Mouse (Mus musculus) liver, postnatal 0 days (tissue): ENCODE results near the gene Sash1.

Experiments used
- CTCF ChIP-seq: sonication (generic); IDR thresholded peaks from 2 replicates; pipeline ENCODE4 v1.5.1; 2016; ENCODE audit warnings: antibody characterized with exemption, low read depth
- EP300 ChIP-seq: IDR thresholded peaks from 2 replicates; pipeline ENCODE4 v1.6.1; 2016; ENCODE audit warnings: antibody characterized with exemption, low read depth, mild to moderate bottlenecking

GRCm38 (mm10) chr10:8762209-8762701 lies 123.6 kb downstream of the Sash1 start:
- no peak for TF ChIP-seq CTCF
- no peak for TF ChIP-seq EP300
